Mouse (Mus musculus) forebrain, embryonic 13.5 days (tissue): ENCODE measurements around the gene 1600012H06Rik. TPM values are rescaled to one million over a fixed set of nuclear protein-coding genes. Genes with fewer than 3 reads are reported as not detected.
"Not testable (repeated sequence)": the region's sequence is repeated elsewhere in the genome, so short reads cannot be mapped to it uniquely, and the experiment has no call there.

Source experiments
- ATAC-seq: fragments of 200-750 bp; cut with Nextera tagmentation; 2 replicates; pipeline ENCODE4 v1.8.0; 2017
- H3K27ac ChIP-seq: fragments of 300-500 bp; sonication (generic); 2 replicates; pipeline ENCODE4 v1.5.1; 2015; ENCODE audit warnings: inconsistent platforms, mild to moderate bottlenecking, moderate library complexity
- H3K27me3 ChIP-seq: fragments of 300-500 bp; sonication (generic); 2 replicates; pipeline ENCODE4 v1.6.1; 2015; ENCODE audit warnings: mild to moderate bottlenecking, inconsistent platforms
- H3K36me3 ChIP-seq: fragments of 300-500 bp; sonication (generic); 2 replicates; pipeline ENCODE4 v1.6.1; 2015; ENCODE audit warnings: mild to moderate bottlenecking, inconsistent platforms; ENCODE audit not compliant: poor library complexity, severe bottlenecking
- H3K4me1 ChIP-seq: fragments of 300-500 bp; sonication (generic); 2 replicates; pipeline ENCODE4 v1.6.1; 2015; ENCODE audit warnings: inconsistent platforms
- H3K4me2 ChIP-seq: fragments of 300-500 bp; sonication (generic); 2 replicates; pipeline ENCODE4 v1.6.1; 2015; ENCODE audit warnings: inconsistent platforms, mild to moderate bottlenecking, moderate library complexity
- H3K4me3 ChIP-seq: fragments of 300-500 bp; sonication (generic); 2 replicates; pipeline ENCODE4 v1.5.1; 2015; ENCODE audit warnings: mild to moderate bottlenecking, inconsistent platforms
- H3K9ac ChIP-seq: fragments of 300-500 bp; sonication (generic); 2 replicates; pipeline ENCODE4 v1.6.1; 2015; ENCODE audit warnings: mild to moderate bottlenecking, inconsistent platforms
- H3K9me3 ChIP-seq: fragments of 300-500 bp; sonication (generic); replicated peaks from 2 replicates; pipeline ENCODE4 v1.6.1; 2016; ENCODE audit warnings: inconsistent platforms
- WGBS: fragments of 180-500 bp; shearing (Covaris S2); methylation state at CpG from one replicate; pipeline ENCODE4 v1.1.7; 2015; 5-methylcytosine and 5-hydroxymethylcytosine counted together
- polyA plus RNA-seq: library from polyadenylated mRNA; unstranded; fragments of >200 nt; fragmentation: Nextera tagmentation; extraction: Ambion mirVana; gene quantifications from 2 replicates; pipeline ENCODE4 v1.2.1, GENCODE M21; 2015

The 1600012H06Rik gene
- 28.8 and 31.6 TPM in 2 replicates for polyA plus RNA-seq

DNA sequence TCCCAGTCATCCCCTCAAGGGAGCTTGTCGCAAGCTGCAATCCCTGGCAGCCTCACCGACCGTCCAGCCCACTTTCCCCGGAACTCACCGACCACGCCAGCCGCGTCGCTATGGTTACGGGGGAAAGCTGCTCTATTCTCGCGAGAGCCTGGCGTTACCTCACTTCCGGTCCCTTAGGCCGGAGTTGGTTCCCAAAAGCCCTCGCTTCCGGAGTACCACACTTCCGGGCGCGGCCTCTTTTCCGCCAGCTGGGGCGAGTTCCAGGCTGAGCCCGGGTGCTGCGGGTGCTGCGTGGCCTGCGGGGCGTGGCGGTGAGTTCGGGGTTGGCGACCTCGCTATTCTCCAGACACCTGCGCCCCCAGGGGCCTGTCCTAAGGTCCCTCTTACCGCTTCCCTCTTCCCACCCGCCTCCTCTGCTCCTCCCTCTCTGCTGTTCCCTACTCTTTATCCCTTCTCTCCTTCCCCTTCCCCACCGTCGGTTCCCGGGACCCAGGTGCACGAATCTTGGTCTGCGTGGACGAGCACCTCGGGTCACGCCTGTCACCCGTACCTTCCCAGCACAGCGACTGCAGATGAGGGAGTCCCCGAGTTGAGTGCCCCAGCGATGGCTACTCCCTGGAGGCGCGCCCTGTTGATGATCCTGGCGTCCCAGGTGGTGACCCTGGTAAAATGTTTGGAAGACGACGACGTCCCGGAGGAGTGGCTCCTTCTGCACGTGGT, at the start of gene 1600012H06Rik, which contains the start of gene Wdr27:
Gene 1600012H06Rik, plus strand, starts transcription at position 176 of the 720 bp plus-strand sequence.
Gene Wdr27, minus strand, starts transcription at position 150 of the 720 bp plus-strand sequence.
- H3K4me1 ChIP-seq, result peaks cover 26% of the 10 kb centered on the region
- peak within 1 kb of the TSS; percentile 77 for H3K27ac ChIP-seq
- H3K36me3 ChIP-seq, result peaks cover 14% of the 10 kb centered on the region
- 0% methylated on average over 54 of the region's 54 CpGs for WGBS
- H3K27me3 ChIP-seq, result no peaks in the 10 kb centered on the region
- H3K4me3 ChIP-seq, result peak within 1 kb of the TSS; percentile 88
- peak within 1 kb of the TSS; percentile 86 for H3K9ac ChIP-seq
- H3K9me3 ChIP-seq, result no peaks in the 10 kb centered on the region
- peak within 1 kb of the TSS; percentile 97 for H3K4me2 ChIP-seq
- ATAC-seq, result peak; percentile 99

GRCm38 (mm10) chr17:14895058-14895457, 47.9 kb upstream of the 1600012H06Rik start:
- H3K4me3 ChIP-seq, H3K9ac ChIP-seq, ATAC-seq, H3K36me3 ChIP-seq, H3K27me3 ChIP-seq, H3K4me1 ChIP-seq, H3K9me3 ChIP-seq, H3K27ac ChIP-seq, H3K4me2 ChIP-seq: not testable (repeated sequence)

DNA sequence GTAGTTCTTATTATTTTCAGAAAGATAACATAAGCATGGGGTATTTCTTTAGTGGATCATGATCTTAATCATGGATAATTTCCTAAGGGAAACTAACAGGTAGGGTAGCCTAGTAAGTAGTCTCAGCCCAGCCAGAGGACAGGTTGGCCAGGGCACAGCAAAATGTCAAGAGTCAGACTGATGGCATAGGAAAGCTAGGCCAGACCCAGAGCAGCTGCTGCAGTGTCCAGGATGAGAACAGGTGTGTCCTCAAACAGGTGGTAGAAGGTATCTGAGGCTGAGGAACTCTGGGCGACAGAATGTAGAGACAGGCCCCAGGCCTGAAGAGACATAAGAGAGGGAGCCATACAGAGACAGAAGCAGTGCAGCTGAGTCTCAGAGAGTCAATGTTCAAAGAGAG, 44.0 kb upstream of the 1600012H06Rik start:
- ATAC-seq, result no peak
- Histone ChIP-seq H3K9me3 (no peaks in the 10 kb centered on the region), H3K27ac (no peak overlapping the region), H3K36me3 (no peaks in the 10 kb centered on the region), H3K27me3 (no peaks in the 10 kb centered on the region), H3K4me1 (no peaks in the 10 kb centered on the region), H3K4me3 (no peak overlapping the region), H3K4me2 (no peak overlapping the region), H3K9ac (no peak overlapping the region)
- 80% methylated on average over 1 of the region's 1 CpGs for WGBS

DNA sequence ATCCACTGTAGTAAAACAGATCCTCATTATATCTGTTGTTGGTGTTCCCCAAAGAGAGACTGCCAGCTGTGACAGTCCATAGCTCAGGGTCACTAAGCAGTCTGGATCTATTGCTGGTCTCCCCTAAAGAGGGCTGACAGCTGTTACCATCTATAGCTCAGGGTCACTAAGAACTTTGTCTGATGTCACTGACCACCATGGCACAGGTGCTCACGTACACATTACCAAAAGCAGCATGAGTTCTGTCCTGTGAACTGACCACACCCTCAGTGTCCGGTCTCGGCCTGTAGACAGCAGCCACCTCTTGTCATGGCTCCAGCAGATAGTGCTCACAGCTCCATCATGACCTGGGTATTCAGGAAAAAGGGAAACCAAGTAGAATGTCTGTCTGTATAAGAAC, 39.8 kb upstream of the 1600012H06Rik start:
- no peaks in the 10 kb centered on the region for H3K9me3 ChIP-seq
- no peak for ATAC-seq
- no peak overlapping the region for H3K9ac ChIP-seq
- no peak overlapping the region for H3K4me3 ChIP-seq
- H3K27me3 ChIP-seq, result no peaks in the 10 kb centered on the region
- no peak overlapping the region for H3K4me2 ChIP-seq
- no peaks in the 10 kb centered on the region for H3K36me3 ChIP-seq
- H3K4me1 ChIP-seq, result no peaks in the 10 kb centered on the region
- no peak overlapping the region for H3K27ac ChIP-seq
- WGBS, result 82% methylated on average over 3 of the region's 3 CpGs

DNA sequence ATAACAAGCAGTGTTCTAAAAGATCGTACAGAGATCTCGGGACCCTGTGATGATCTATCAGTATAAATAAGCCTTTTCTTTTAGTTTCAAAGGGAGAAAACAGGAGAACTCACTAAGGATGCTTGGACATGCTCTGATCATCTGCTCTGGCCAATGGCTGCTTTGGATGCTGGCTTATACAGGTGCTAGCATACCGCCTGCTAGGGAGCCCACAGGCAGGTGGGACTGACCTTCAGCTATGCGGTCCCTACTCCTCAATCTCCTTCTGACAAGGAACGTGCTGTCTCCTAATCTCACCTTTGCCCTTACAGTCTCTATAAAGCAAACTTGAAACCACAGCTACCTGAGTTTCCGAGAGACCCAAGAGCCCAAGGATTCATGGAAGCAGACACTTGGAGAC, 38.8 kb upstream of the 1600012H06Rik start:
- Histone ChIP-seq H3K9ac (no peak overlapping the region), H3K4me3 (no peak overlapping the region)
- no peak for ATAC-seq

DNA sequence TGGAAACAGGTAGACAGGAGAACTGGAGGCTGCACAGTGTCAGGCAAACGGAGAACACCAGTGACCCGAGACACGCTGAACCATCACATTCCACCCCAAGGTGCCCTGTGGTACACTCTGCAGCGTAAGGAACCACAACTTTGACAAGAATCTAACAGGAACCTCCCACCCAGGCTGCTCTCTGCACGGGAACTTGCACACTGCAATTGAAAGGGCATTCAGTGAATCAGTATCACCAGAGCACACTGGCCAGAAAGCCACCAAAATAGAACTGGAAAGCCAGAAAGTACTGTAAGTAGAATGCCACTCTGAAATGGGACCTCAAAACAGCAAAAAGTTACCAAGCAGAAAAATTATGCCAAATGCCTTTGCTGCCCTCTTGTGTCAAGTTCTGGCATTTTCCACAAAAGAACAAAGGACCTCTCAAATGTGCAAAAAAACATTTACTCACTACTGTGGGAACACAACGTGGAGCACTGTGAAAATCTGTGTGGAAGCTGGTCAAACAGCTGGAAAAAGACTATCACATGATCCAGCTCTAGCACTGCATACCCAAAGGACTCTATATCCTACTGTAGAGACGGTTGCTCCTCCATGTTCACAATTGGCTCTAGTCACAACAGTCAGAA, 38.2 kb upstream of the 1600012H06Rik start:
- Histone ChIP-seq H3K9ac (no peak overlapping the region), H3K4me1 (no peaks in the 10 kb centered on the region), H3K27ac (no peak overlapping the region), H3K4me2 (no peak overlapping the region), H3K36me3 (no peaks in the 10 kb centered on the region), H3K4me3 (no peak overlapping the region), H3K9me3 (no peaks in the 10 kb centered on the region), H3K27me3 (no peaks in the 10 kb centered on the region)
- ATAC-seq, result peak; percentile 69
- 59% methylated on average over 7 of the region's 7 CpGs for WGBS

More for the DNA sequence above, 38.8 kb upstream of the 1600012H06Rik start:
- H3K27me3 ChIP-seq, result no peaks in the 10 kb centered on the region
- WGBS, result 89% methylated on average over 6 of the region's 6 CpGs
- H3K36me3 ChIP-seq, result no peaks in the 10 kb centered on the region
- no peak overlapping the region for H3K27ac ChIP-seq
- H3K4me2 ChIP-seq, result no peak overlapping the region
- no peaks in the 10 kb centered on the region for H3K9me3 ChIP-seq
- H3K4me1 ChIP-seq, result no peaks in the 10 kb centered on the region

GRCm38 (mm10) chr17:14906611-14907010, 36.4 kb upstream of the 1600012H06Rik start:
- H3K9me3 ChIP-seq, result no peaks in the 10 kb centered on the region
- no peaks in the 10 kb centered on the region for H3K4me1 ChIP-seq
- H3K27ac ChIP-seq, result no peak overlapping the region
- ATAC-seq, result no peak
- no peaks in the 10 kb centered on the region for H3K27me3 ChIP-seq
- no peak overlapping the region for H3K4me2 ChIP-seq
- WGBS, result 26% methylated on average over 1 of the region's 1 CpGs
- H3K9ac ChIP-seq, result no peak overlapping the region
- H3K4me3 ChIP-seq, result no peak overlapping the region
- no peaks in the 10 kb centered on the region for H3K36me3 ChIP-seq

GRCm38 (mm10) chr17:14907136-14907535, 35.8 kb upstream of the 1600012H06Rik start:
- Histone ChIP-seq H3K9me3 (no peaks in the 10 kb centered on the region), H3K4me1 (no peaks in the 10 kb centered on the region), H3K4me2 (no peak overlapping the region), H3K9ac (no peak overlapping the region), H3K27me3 (no peaks in the 10 kb centered on the region), H3K27ac (no peak overlapping the region), H3K4me3 (no peak overlapping the region), H3K36me3 (no peaks in the 10 kb centered on the region)
- WGBS, result 71% methylated on average over 12 of the region's 12 CpGs
- ATAC-seq, result no peak

DNA sequence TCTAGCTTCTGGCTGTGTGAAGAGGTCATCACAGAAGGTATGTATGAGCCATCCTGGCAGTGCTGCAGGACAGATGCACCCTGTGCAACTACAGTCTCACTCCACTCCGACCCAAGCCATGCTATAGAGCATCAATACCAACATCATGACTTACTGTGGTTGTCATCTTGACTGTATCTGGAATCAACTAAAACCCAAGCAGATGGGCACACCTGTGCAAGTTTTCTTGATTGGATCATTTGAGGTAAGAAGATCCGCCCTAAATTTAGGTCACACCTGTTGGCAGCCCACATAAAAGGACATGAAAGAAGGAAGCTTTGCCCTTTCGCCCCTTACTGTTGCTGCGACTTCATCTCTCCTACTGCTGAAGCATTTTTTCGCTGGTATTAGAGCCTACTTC, 33.7 kb upstream of the 1600012H06Rik start:
- H3K9ac ChIP-seq, result no peak overlapping the region
- ATAC-seq, result no peak
- no peak overlapping the region for H3K4me2 ChIP-seq
- WGBS, result 84% methylated on average over 5 of the region's 5 CpGs
- H3K27ac ChIP-seq, result no peak overlapping the region
- no peaks in the 10 kb centered on the region for H3K4me1 ChIP-seq
- H3K9me3 ChIP-seq, result no peaks in the 10 kb centered on the region
- H3K36me3 ChIP-seq, result no peaks in the 10 kb centered on the region
- H3K27me3 ChIP-seq, result no peaks in the 10 kb centered on the region
- H3K4me3 ChIP-seq, result no peak overlapping the region

DNA sequence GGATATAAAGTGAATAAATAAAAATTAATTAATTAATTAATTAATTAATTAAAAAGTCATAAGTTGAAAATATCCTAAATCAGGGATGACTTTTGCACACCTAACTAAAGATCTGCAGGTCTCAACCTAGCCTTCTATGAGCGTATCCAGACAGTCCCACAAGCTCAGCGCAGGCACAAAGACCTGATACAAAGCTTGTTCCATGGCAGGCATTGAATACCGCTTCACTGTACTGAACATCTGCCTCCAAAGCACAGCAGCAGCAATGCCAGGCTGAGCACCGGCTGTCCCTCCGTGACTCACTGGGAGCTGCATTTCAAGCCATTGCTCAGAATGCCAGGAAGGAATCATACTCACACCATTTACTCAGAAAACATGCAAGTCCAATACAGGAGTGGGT, 32.2 kb upstream of the 1600012H06Rik start:
- no peak for ATAC-seq
- H3K27ac ChIP-seq, result no peak overlapping the region
- H3K4me3 ChIP-seq, result no peak overlapping the region
- no peak overlapping the region for H3K4me2 ChIP-seq
- H3K27me3 ChIP-seq, result no peaks in the 10 kb centered on the region
- WGBS, result 91% methylated on average over 5 of the region's 5 CpGs
- H3K9me3 ChIP-seq, result no peaks in the 10 kb centered on the region
- no peak overlapping the region for H3K9ac ChIP-seq
- H3K36me3 ChIP-seq, result no peaks in the 10 kb centered on the region
- H3K4me1 ChIP-seq, result no peaks in the 10 kb centered on the region

GRCm38 (mm10) chr17:14912420-14912819, 30.6 kb upstream of the 1600012H06Rik start:
- ATAC-seq, result no peak
- Histone ChIP-seq H3K4me2 (no peak overlapping the region), H3K4me1 (no peaks in the 10 kb centered on the region), H3K4me3 (no peak overlapping the region), H3K36me3 (no peaks in the 10 kb centered on the region), H3K9ac (no peak overlapping the region), H3K9me3 (no peaks in the 10 kb centered on the region), H3K27me3 (no peaks in the 10 kb centered on the region), H3K27ac (no peak overlapping the region)
- 51% methylated on average over 6 of the region's 6 CpGs for WGBS

GRCm38 (mm10) chr17:14912981-14913380, 30.0 kb upstream of the 1600012H06Rik start:
- no peak overlapping the region for H3K9ac ChIP-seq
- H3K4me1 ChIP-seq, result no peaks in the 10 kb centered on the region
- no peak overlapping the region for H3K27ac ChIP-seq
- no peaks in the 10 kb centered on the region for H3K27me3 ChIP-seq
- no peaks in the 10 kb centered on the region for H3K9me3 ChIP-seq
- 88% methylated on average over 8 of the region's 8 CpGs for WGBS
- H3K4me2 ChIP-seq, result no peak overlapping the region
- ATAC-seq, result no peak
- no peak overlapping the region for H3K4me3 ChIP-seq
- H3K36me3 ChIP-seq, result no peaks in the 10 kb centered on the region
